Mouse (Mus musculus) liver, embryonic 14.5 days (tissue): ENCODE measurements at regions not wholly inside any gene's neighbourhood (a gene's known extent, or its start where the extent isn't known, plus 50 kb on each side); places are given as distances from the start of the nearest gene placed in this dataset.

Source experiments
- ATAC-seq: fragments of 200-750 bp; cut with Nextera tagmentation; 2 replicates; pipeline ENCODE4 v1.8.0; 2017; ENCODE audit warnings: moderate number of reproducible peaks, mild to moderate bottlenecking, moderate library complexity; ENCODE audit not compliant: insufficient read depth
- DNase-seq, 3 experiments: peaks; one replicate each; pipeline ENCODE4 v3.0.0-alpha.2; 2012 to 2013; ENCODE audit warnings: low read depth in 3 of 3, low spot score in 3 of 3
- H3K27ac ChIP-seq: fragments of 300-500 bp; sonication (generic); 2 replicates; pipeline ENCODE4 v1.5.1; 2014; ENCODE audit warnings: moderate library complexity, mild to moderate bottlenecking, control low read depth, inconsistent platforms
- H3K27me3 ChIP-seq: fragments of 300-500 bp; sonication (generic); 2 replicates; pipeline ENCODE4 v1.6.1; 2014; ENCODE audit warnings: mild to moderate bottlenecking, low read length, moderate library complexity; ENCODE audit not compliant: control insufficient read depth, insufficient read depth
- H3K36me3 ChIP-seq: fragments of 300-500 bp; sonication (generic); replicated peaks from 2 replicates; pipeline ENCODE4 v1.6.1; 2014; ENCODE audit warnings: low read depth; ENCODE audit not compliant: control insufficient read depth, insufficient read depth
- H3K4me1 ChIP-seq, 2 experiments: fragments of 200-500 bp in 1 of 2; fragments of 300-500 bp in 1 of 2; sonication (generic) in 1 of 2; replicated peaks; 2 replicates each; pipeline ENCODE4 v1.6.1; 2012 to 2014; ENCODE audit warnings: antibody characterized with exemption in 1 of 2, inconsistent platforms in 1 of 2, low read length in 1 of 2; ENCODE audit not compliant: control insufficient read depth in 2 of 2, insufficient read depth in 2 of 2
- H3K4me2 ChIP-seq: fragments of 300-500 bp; sonication (generic); 2 replicates; pipeline ENCODE4 v1.6.1; 2014; ENCODE audit warnings: low read depth, mild to moderate bottlenecking, control low read depth, moderate library complexity
- H3K4me3 ChIP-seq, 2 experiments: fragments of 200-500 bp in 1 of 2; fragments of 300-500 bp in 1 of 2; sonication (generic) in 1 of 2; 2 replicates each; pipeline ENCODE4 v1.5.1; 2012 to 2014; ENCODE audit warnings: low read depth in 2 of 2, low read length in 2 of 2, mild to moderate bottlenecking in 2 of 2, control low read depth in 1 of 2, inconsistent platforms in 1 of 2, moderate library complexity in 1 of 2; ENCODE audit not compliant: insufficient read depth in 1 of 2
- H3K9ac ChIP-seq: fragments of 300-500 bp; sonication (generic); replicated peaks from 2 replicates; pipeline ENCODE4 v1.6.1; 2014; ENCODE audit warnings: mild to moderate bottlenecking, control low read depth, moderate library complexity
- H3K9me3 ChIP-seq: fragments of 300-500 bp; sonication (generic); 2 replicates; pipeline ENCODE4 v1.6.1; 2016; ENCODE audit warnings: low read length, mixed read lengths; ENCODE audit not compliant: control insufficient read depth
- CTCF ChIP-seq: IDR thresholded peaks from 2 replicates; pipeline ENCODE4 v1.5.1; 2016; ENCODE audit warnings: antibody characterized with exemption, low read depth, control low read depth
- EP300 ChIP-seq: IDR thresholded peaks from 2 replicates; pipeline ENCODE4 v1.6.1; 2016; ENCODE audit warnings: antibody characterized with exemption, low read depth
- WGBS: fragments of 180-500 bp; shearing (Covaris S2); extraction: QIAGEN DNeasy Blood & Tissue Kit; methylation state at CpG from one replicate; pipeline ENCODE4 v1.1.7; 2014; ENCODE audit not compliant: insufficient replicate concordance; 5-methylcytosine and 5-hydroxymethylcytosine counted together

- Histone ChIP-seq H3K9ac (no peak overlapping the region), H3K27ac (no peak overlapping the region), H3K4me1 (no peaks in the 10 kb centered on the region), H3K27me3 (no peaks in the 10 kb centered on the region), H3K36me3 (no peaks in the 10 kb centered on the region), H3K4me2 (no peak overlapping the region), H3K9me3 (no peaks in the 10 kb centered on the region), H3K4me3 (no peak overlapping the region)
- TF ChIP-seq CTCF (peak; percentile 35; the same call in 1 of the 2 replicates), EP300 (no peak)
- 49% methylated on average over 7 of the region's 7 CpGs for WGBS
- ATAC-seq (peak; percentile 34; the same call in 1 of the 2 replicates), DNase-seq (no peak)
Measured at GRCm38 (mm10) chr6:127272630-127273029, 120.6 kb upstream of the Ccnd2 start.

DNA sequence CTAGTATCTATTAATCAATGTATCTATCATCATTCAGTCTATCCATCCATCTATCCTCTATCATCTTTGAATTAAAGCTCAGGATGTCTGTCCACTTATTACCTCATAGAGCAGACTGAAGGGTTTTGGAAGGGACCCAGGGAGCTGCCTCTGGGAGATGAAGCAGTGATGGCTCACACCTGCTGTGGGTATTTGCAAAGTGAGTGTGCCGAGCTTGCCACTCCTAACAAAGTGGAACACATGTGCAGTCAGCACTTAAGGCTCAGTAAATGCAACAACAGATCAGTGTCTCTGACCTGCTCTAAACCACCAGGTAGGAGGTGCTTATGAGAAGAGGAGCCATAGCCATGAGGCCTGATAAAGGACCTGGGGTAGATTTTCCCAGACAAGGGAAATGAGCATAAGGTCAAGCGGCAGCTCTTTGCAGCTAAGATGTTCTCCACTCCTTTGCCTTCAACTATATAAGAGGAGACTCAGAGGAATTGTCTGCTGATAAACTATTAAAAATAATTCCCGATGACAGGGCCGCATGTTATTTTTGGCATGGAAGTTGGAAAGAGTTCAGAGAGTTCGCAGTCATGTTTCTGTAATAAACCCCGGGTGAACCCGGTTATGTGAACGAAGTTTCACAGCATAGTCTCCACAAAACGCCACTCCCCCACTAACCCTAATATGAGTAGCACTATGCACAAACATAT lies 122.9 kb upstream of the Ccnd2 start:
- Histone ChIP-seq H3K4me2 (no peak overlapping the region), H3K4me3 (no peak overlapping the region), H3K36me3 (no peaks in the 10 kb centered on the region), H3K4me1 (no peaks in the 10 kb centered on the region), H3K27ac (no peak overlapping the region), H3K9ac (no peak overlapping the region), H3K9me3 (peaks cover 3% of the 10 kb centered on the region), H3K27me3 (no peaks in the 10 kb centered on the region)
- ATAC-seq (no peak), DNase-seq (no peak)
- 80% methylated on average over 9 of the region's 9 CpGs for WGBS
- no peak for TF ChIP-seq CTCF
- TF ChIP-seq EP300: no peak

- DNase-seq (no peak), ATAC-seq (no peak)
- no peaks in the 10 kb centered on the region for H3K4me1 ChIP-seq
- TF ChIP-seq CTCF (peak; percentile 63), EP300 (no peak)
- 75% methylated on average over 2 of the region's 2 CpGs for WGBS
- no peaks in the 10 kb centered on the region for H3K36me3 ChIP-seq
- no peaks in the 10 kb centered on the region for H3K27me3 ChIP-seq
- H3K4me2 ChIP-seq: no peak overlapping the region
- no peak overlapping the region for H3K4me3 ChIP-seq
- no peak overlapping the region for H3K27ac ChIP-seq
- H3K9ac ChIP-seq: no peak overlapping the region
- H3K9me3 ChIP-seq: peaks cover 3% of the 10 kb centered on the region
Measured at GRCm38 (mm10) chr6:127275430-127275784, 123.4 kb upstream of the Ccnd2 start.

- Histone ChIP-seq H3K27me3 (no peaks in the 10 kb centered on the region), H3K27ac (no peak overlapping the region), H3K9me3 (peaks cover 3% of the 10 kb centered on the region), H3K4me1 (no peaks in the 10 kb centered on the region), H3K9ac (no peak overlapping the region), H3K36me3 (no peaks in the 10 kb centered on the region), H3K4me2 (no peak overlapping the region), H3K4me3 (no peak overlapping the region)
- 76% methylated on average over 4 of the region's 4 CpGs for WGBS
- DNase-seq (no peak), ATAC-seq (no peak)
- no peak for TF ChIP-seq CTCF
- TF ChIP-seq EP300: no peak
Measured at GRCm38 (mm10) chr6:127276362-127276761, 124.4 kb upstream of the Ccnd2 start.

DNA sequence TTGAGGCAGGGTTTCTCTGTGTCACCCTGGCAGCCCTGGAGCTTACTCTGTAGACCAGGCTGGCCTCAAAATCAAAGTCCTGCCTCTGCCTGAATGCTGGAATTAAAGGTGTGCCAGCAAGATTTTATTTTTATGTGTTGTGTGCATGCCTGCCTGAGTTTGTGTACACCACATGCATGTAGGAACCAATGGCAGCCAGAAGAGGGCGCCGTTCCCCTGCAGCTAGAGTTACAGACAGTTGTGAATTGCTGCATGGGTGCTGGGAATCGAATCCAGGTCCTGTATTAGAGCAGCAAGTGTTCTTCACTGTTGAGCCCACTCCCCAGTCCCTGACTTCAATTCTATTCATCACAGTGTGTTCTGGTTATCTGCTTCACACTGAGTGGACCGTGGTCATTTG lies 126.4 kb upstream of the Ccnd2 start:
- peaks cover 3% of the 10 kb centered on the region for H3K9me3 ChIP-seq
- H3K27ac ChIP-seq: no peak overlapping the region
- ATAC-seq (no peak), DNase-seq (no peak)
- no peaks in the 10 kb centered on the region for H3K27me3 ChIP-seq
- H3K4me1 ChIP-seq: no peaks in the 10 kb centered on the region
- no peak overlapping the region for H3K9ac ChIP-seq
- WGBS: 64% methylated on average over 4 of the region's 4 CpGs
- no peaks in the 10 kb centered on the region for H3K36me3 ChIP-seq
- H3K4me2 ChIP-seq: no peak overlapping the region
- TF ChIP-seq CTCF (peak; percentile 58), EP300 (no peak)
- H3K4me3 ChIP-seq: no peak overlapping the region
